Comparison of ENCODE assay signal across 8 mouse cellular contexts in genomic region chr9:58275797-58276196, GRCm38 (mm10). TPM values are rescaled to one million over a fixed set of nuclear protein-coding genes. Genes with fewer than 3 reads are reported as not detected.
A peak's percentile ranks its signal among the peaks of the same experiment; 100 is the strongest.
DNase-seq lines count a peak whose midpoint lies in the region; ATAC-seq and TF ChIP-seq lines count a peak whose summit lies in the region.

No protein-coding gene starts in this region.

- peaks cover 12% of the 10 kb centered on the region for H3K4me1 ChIP-seq in forebrain, embryonic 13.5 days
- 0 out of 2 replicates have a peak, but pooled peaks cover 3% of the 10 kb centered on the region for H3K4me1 ChIP-seq in forebrain, postnatal 0 days (ENCODE audit: insufficient read depth)
- H3K4me1 ChIP-seq in neural tube, embryonic 11.5 days (ENCODE audit: control insufficient read depth, insufficient read depth, low read length), result peaks cover 4% of the 10 kb centered on the region; the same call in 1 of the 2 replicates
- peaks cover 4% of the 10 kb centered on the region; the same call in 1 of the 2 replicates for H3K4me1 ChIP-seq in intestine, postnatal 0 days (replicated peaks; ENCODE audit: control insufficient read depth, insufficient read depth, low read length)
- peaks cover 21% of the 10 kb centered on the region for H3K4me1 ChIP-seq in stomach, embryonic 15.5 days

- ATAC-seq in forebrain, embryonic 13.5 days, result no peak
- ATAC-seq in forebrain, postnatal 0 days, result no peak
- ATAC-seq in neural tube, embryonic 11.5 days (ENCODE audit: insufficient read depth, low FRiP score, low TSS enrichment), result no peak
- ATAC-seq in intestine, postnatal 0 days, result no peak
- ATAC-seq in stomach, embryonic 15.5 days (ENCODE audit: insufficient read depth, low FRiP score, low read depth), result no peak

- H3K4me3 ChIP-seq in forebrain, embryonic 13.5 days, result no peak overlapping the region
- no peak overlapping the region for H3K4me3 ChIP-seq in forebrain, postnatal 0 days (ENCODE audit: low read depth, low read length)
- no peak overlapping the region for H3K4me3 ChIP-seq in neural tube, embryonic 11.5 days (ENCODE audit: low read depth, low read length)
- H3K4me3 ChIP-seq in intestine, postnatal 0 days (ENCODE audit: low read depth, low read length), result no peak overlapping the region
- H3K4me3 ChIP-seq in stomach, embryonic 15.5 days (replicated peaks), result no peak overlapping the region

- DNase-seq in forebrain, postnatal 0 days, result no peak
- DNase-seq in neural tube, embryonic 11.5 days (ENCODE audit: low spot score), result no peak
- DNase-seq in neural tube, embryonic 10.5 days (ENCODE audit: extremely low spot score, low spot score), result no peak
- no peak for DNase-seq in left cerebral cortex, postnatal 25 days (ENCODE audit: low spot score in 2 of 2)
- DNase-seq in left cerebral cortex, adult 18-20 months (ENCODE audit: low spot score in 2 of 2), result no peak

- no peaks in the 10 kb centered on the region for H3K9me3 ChIP-seq in forebrain, embryonic 13.5 days (replicated peaks)
- H3K9me3 ChIP-seq in forebrain, postnatal 0 days (ENCODE audit: low read length), result no peaks in the 10 kb centered on the region
- no peaks in the 10 kb centered on the region for H3K9me3 ChIP-seq in neural tube, embryonic 11.5 days (ENCODE audit: control insufficient read depth, low read length)
- no peaks in the 10 kb centered on the region for H3K9me3 ChIP-seq in intestine, postnatal 0 days (ENCODE audit: control insufficient read depth)
- no peaks in the 10 kb centered on the region for H3K9me3 ChIP-seq in stomach, embryonic 15.5 days

- peak overlapping the region; percentile 25; the same call in 1 of the 2 replicates for H3K27ac ChIP-seq in forebrain, embryonic 13.5 days
- no peak overlapping the region for H3K27ac ChIP-seq in forebrain, postnatal 0 days (ENCODE audit: low read depth, low read length)
- H3K27ac ChIP-seq in neural tube, embryonic 11.5 days (ENCODE audit: low read depth, low read length), result peak overlapping the region; percentile 65
- peak overlapping the region; percentile 21; the same call in 1 of the 2 replicates for H3K27ac ChIP-seq in intestine, postnatal 0 days (ENCODE audit: low read depth, low read length)
- peak overlapping the region; percentile 78 for H3K27ac ChIP-seq in stomach, embryonic 15.5 days

- peak overlapping the region; percentile 8; the same call in 1 of the 2 replicates for H3K9ac ChIP-seq in forebrain, embryonic 13.5 days
- H3K9ac ChIP-seq in forebrain, postnatal 0 days, result no peak overlapping the region
- H3K9ac ChIP-seq in neural tube, embryonic 11.5 days (ENCODE audit: low read length), result no peak overlapping the region
- no peak overlapping the region for H3K9ac ChIP-seq in intestine, postnatal 0 days (ENCODE audit: low read depth, low read length)
- no peak overlapping the region for H3K9ac ChIP-seq in stomach, embryonic 15.5 days

- TF ChIP-seq CTCF in forebrain, postnatal 0 days (IDR thresholded peaks at IDR 0.05; ENCODE audit: low read depth), result no peak
- peak; percentile 21; the same call in 1 of the 2 replicates for TF ChIP-seq CTCF in intestine, postnatal 0 days (IDR thresholded peaks at IDR 0.05; ENCODE audit: low read depth)

- H3K27me3 ChIP-seq in forebrain, embryonic 13.5 days, result no peaks in the 10 kb centered on the region
- H3K27me3 ChIP-seq in forebrain, postnatal 0 days (ENCODE audit: insufficient read depth, low read length), result no peaks in the 10 kb centered on the region
- H3K27me3 ChIP-seq in neural tube, embryonic 11.5 days (ENCODE audit: control insufficient read depth, insufficient read depth, low read length), result no peaks in the 10 kb centered on the region
- no peaks in the 10 kb centered on the region for H3K27me3 ChIP-seq in intestine, postnatal 0 days (replicated peaks; ENCODE audit: control insufficient read depth, insufficient read depth, low read length)
- no peaks in the 10 kb centered on the region for H3K27me3 ChIP-seq in stomach, embryonic 15.5 days (replicated peaks)

- WGBS in forebrain, embryonic 13.5 days, result 84% methylated on average over 3 of the region's 3 CpGs
- WGBS in forebrain, postnatal 0 days, result 81% methylated on average over 3 of the region's 3 CpGs
- WGBS in neural tube, embryonic 11.5 days, result 81% methylated on average over 3 of the region's 3 CpGs
- WGBS in intestine, postnatal 0 days, result 74% methylated on average over 3 of the region's 3 CpGs
- 80% methylated on average over 3 of the region's 3 CpGs for WGBS in stomach, embryonic 15.5 days

- no peaks in the 10 kb centered on the region for H3K36me3 ChIP-seq in forebrain, embryonic 13.5 days (ENCODE audit: poor library complexity, severe bottlenecking)
- H3K36me3 ChIP-seq in forebrain, postnatal 0 days (ENCODE audit: insufficient read depth), result no peaks in the 10 kb centered on the region
- no peaks in the 10 kb centered on the region for H3K36me3 ChIP-seq in neural tube, embryonic 11.5 days (ENCODE audit: control insufficient read depth, insufficient read depth, low read length)
- no peaks in the 10 kb centered on the region for H3K36me3 ChIP-seq in intestine, postnatal 0 days (ENCODE audit: control insufficient read depth, insufficient read depth)
- H3K36me3 ChIP-seq in stomach, embryonic 15.5 days, result no peaks in the 10 kb centered on the region

- no peak overlapping the region for H3K4me2 ChIP-seq in forebrain, embryonic 13.5 days
- no peak overlapping the region for H3K4me2 ChIP-seq in forebrain, postnatal 0 days (ENCODE audit: low read depth)
- 0 out of 2 replicates have a peak overlapping the region, but pooled peaks have one; percentile 6 for H3K4me2 ChIP-seq in neural tube, embryonic 11.5 days (ENCODE audit: low read depth)
- peak overlapping the region; percentile 24; the same call in 1 of the 2 replicates for H3K4me2 ChIP-seq in intestine, postnatal 0 days (replicated peaks; ENCODE audit: low read depth)
- H3K4me2 ChIP-seq in stomach, embryonic 15.5 days, result peak overlapping the region; percentile 25; the same call in 1 of the 2 replicates

- intact Hi-C loops in left cerebral cortex, postnatal 25 days (cut with DNase I), result no loop called here

RNA-seq across cellular contexts. Expression of gene Stoml1, which starts 22.8 kb away (rescaled TPM):
- 71.6 and 77.9 TPM in 2 replicates for polyA plus RNA-seq in forebrain, embryonic 13.5 days (2015; fragmentation: Nextera tagmentation; extraction: Ambion mirVana)
- total RNA-seq in forebrain, postnatal 0 days (2014; rRNA removed), result 148 and 149 TPM in 2 replicates
- polyA plus RNA-seq in forebrain, postnatal 0 days (2015; fragmentation: Nextera tagmentation; extraction: Ambion mirVana), result 142 and 144 TPM in 2 replicates
- 29.6 and 35.9 TPM in 2 replicates for polyA plus RNA-seq in neural tube, embryonic 11.5 days (2014; fragmentation: Nextera tagmentation; extraction: Ambion mirVana)
- 15.0 and 15.9 TPM in 2 replicates for polyA plus RNA-seq in intestine, postnatal 0 days (2015; fragmentation: Nextera tagmentation; extraction: Ambion mirVana)
- 24.1 and 30.0 TPM in 2 replicates for polyA plus RNA-seq in stomach, embryonic 15.5 days (2015; fragmentation: Nextera tagmentation; extraction: Ambion mirVana)
- 10 to 100 TPM; 64.3 to 71.4 TPM for total RNA-seq in left cerebral cortex, postnatal 25 days (2021)
- total RNA-seq in left cerebral cortex, adult 18-20 months (2021), result 10 to 100 TPM; 67.9 to 69.7 TPM

RNA-seq across cellular contexts. Expression of gene Pml, which starts 26.2 kb away (rescaled TPM):
- 7.1 and 8.3 TPM in 2 replicates for polyA plus RNA-seq in forebrain, embryonic 13.5 days (2015; fragmentation: Nextera tagmentation; extraction: Ambion mirVana)
- total RNA-seq in forebrain, postnatal 0 days (2014; rRNA removed), result 3.4 and 4.8 TPM in 2 replicates
- polyA plus RNA-seq in forebrain, postnatal 0 days (2015; fragmentation: Nextera tagmentation; extraction: Ambion mirVana), result 2.6 and 3.7 TPM in 2 replicates
- polyA plus RNA-seq in neural tube, embryonic 11.5 days (2014; fragmentation: Nextera tagmentation; extraction: Ambion mirVana), result 7.6 and 10.6 TPM in 2 replicates
- 5.3 and 7.1 TPM in 2 replicates for polyA plus RNA-seq in intestine, postnatal 0 days (2015; fragmentation: Nextera tagmentation; extraction: Ambion mirVana)
- polyA plus RNA-seq in stomach, embryonic 15.5 days (2015; fragmentation: Nextera tagmentation; extraction: Ambion mirVana), result 15.5 and 19.6 TPM in 2 replicates
- total RNA-seq in left cerebral cortex, postnatal 25 days (2021), result 10 to 100 TPM; 13.0 to 18.2 TPM
- 10 to 100 TPM; 17.2 to 17.7 TPM for total RNA-seq in left cerebral cortex, adult 18-20 months (2021)

RNA-seq across cellular contexts. Expression of gene Loxl1, which starts 37.2 kb away (rescaled TPM):
- polyA plus RNA-seq in forebrain, embryonic 13.5 days (2015; fragmentation: Nextera tagmentation; extraction: Ambion mirVana), result 5.0 and 5.8 TPM in 2 replicates
- total RNA-seq in forebrain, postnatal 0 days (2014; rRNA removed), result 6.0 and 9.4 TPM in 2 replicates
- 8.0 and 9.6 TPM in 2 replicates for polyA plus RNA-seq in forebrain, postnatal 0 days (2015; fragmentation: Nextera tagmentation; extraction: Ambion mirVana)
- 12.8 and 13.5 TPM in 2 replicates for polyA plus RNA-seq in neural tube, embryonic 11.5 days (2014; fragmentation: Nextera tagmentation; extraction: Ambion mirVana)
- 21.6 and 23.8 TPM in 2 replicates for polyA plus RNA-seq in intestine, postnatal 0 days (2015; fragmentation: Nextera tagmentation; extraction: Ambion mirVana)
- polyA plus RNA-seq in stomach, embryonic 15.5 days (2015; fragmentation: Nextera tagmentation; extraction: Ambion mirVana), result 42.1 and 49.2 TPM in 2 replicates
- total RNA-seq in left cerebral cortex, postnatal 25 days (2021), result 1 to 10 TPM; 2.0 to 2.6 TPM
- total RNA-seq in left cerebral cortex, adult 18-20 months (2021), result 1 to 10 TPM; 1.5 to 2.8 TPM

Comparison
In these comparisons a context has a peak if more than half of its experiments do, and no peak if none do; other contexts are left out.
1. H3K4me2 ChIP-seq: peak in neural tube, embryonic 11.5 days (single experiment), intestine, postnatal 0 days (single experiment) and stomach, embryonic 15.5 days (single experiment); none in forebrain, embryonic 13.5 days (single experiment) and forebrain, postnatal 0 days (single experiment).